Mouse (Mus musculus): ENCODE results near the gene Eps8l1. TPM values are rescaled to one million over a fixed set of nuclear protein-coding genes. Genes with fewer than 3 reads are reported as not detected.

The Eps8l1 gene
- total RNA-seq, 2 experiments from 2014 or later, result 7.8 to 9.3 TPM

Small RNA genes within 50 kb of the gene (microRNA-seq; reads per million reads assigned to microRNA genes)
- not detected for gene Gm24605

Other genes with a start within 250 kb of the Eps8l1 start
- 1 to 10 TPM in 1 of 2 experiments, under 1 TPM in 1; 0.76 to 1.1 TPM for gene Lilra5, start 222.9 kb upstream of the Eps8l1 start, total RNA-seq (2021)
- gene Ncr1, start 123.0 kb upstream of the Eps8l1 start, total RNA-seq (2021), result under 1 TPM in 1 of 2 experiments, not detected in 1; 0.20 TPM
- gene Gp6, start 62.9 kb upstream of the Eps8l1 start, total RNA-seq (2021), result under 1 TPM; 0.11 to 0.40 TPM
- gene Rdh13, start 15.0 kb upstream of the Eps8l1 start, total RNA-seq (2021), result 10 to 100 TPM; 31.7 to 34.3 TPM
- 100 to 1,000 TPM; 106 to 112 TPM for gene Ppp1r12c, start 41.0 kb downstream of the Eps8l1 start, total RNA-seq (2021)
- 10 to 100 TPM in 1 of 2 experiments, 1 to 10 TPM in 1; 8.1 to 21.0 TPM for gene Tnnt1, start 55.7 kb downstream of the Eps8l1 start, total RNA-seq (2021)
- gene Tnni3, start 63.6 kb downstream of the Eps8l1 start, total RNA-seq (2021), result 1 to 10 TPM; 1.0 to 1.7 TPM
- gene Dnaaf3, start 71.8 kb downstream of the Eps8l1 start, total RNA-seq (2021), result 1 to 10 TPM in 1 of 2 experiments, under 1 TPM in 1; 0.95 to 1.1 TPM
- 10 to 100 TPM; 16.8 to 18.2 TPM for gene Syt5, start 86.9 kb downstream of the Eps8l1 start, total RNA-seq (2021)
- under 1 TPM in 1 of 2 experiments, not detected in 1; 0.23 TPM for gene Ptprh, start 143.4 kb downstream of the Eps8l1 start, total RNA-seq (2021)
- gene Tmem86b, start 170.7 kb downstream of the Eps8l1 start, total RNA-seq (2021), result 10 to 100 TPM; 12.8 to 16.6 TPM
- gene Ppp6r1, start 198.3 kb downstream of the Eps8l1 start, total RNA-seq (2021), result 100 to 1,000 TPM in 1 of 2 experiments, 10 to 100 TPM in 1; 98.4 to 103 TPM
- 10 to 100 TPM; 41.3 to 43.6 TPM for gene Hspbp1, start 224.4 kb downstream of the Eps8l1 start, total RNA-seq (2021)
- gene Brsk1, start 229.9 kb downstream of the Eps8l1 start, total RNA-seq (2021), result 10 to 100 TPM; 14.4 to 17.0 TPM

Data from adrenal gland, postnatal 4 days (tissue).